Mouse (Mus musculus): ENCODE measurements around the gene Ccdc12. TPM values are rescaled to one million over a fixed set of nuclear protein-coding genes. Genes with fewer than 3 reads are reported as not detected.

The Ccdc12 gene
- total and polyA plus RNA-seq, 3 experiments: 85.2 to 104 (median 97.8) TPM

DNA sequence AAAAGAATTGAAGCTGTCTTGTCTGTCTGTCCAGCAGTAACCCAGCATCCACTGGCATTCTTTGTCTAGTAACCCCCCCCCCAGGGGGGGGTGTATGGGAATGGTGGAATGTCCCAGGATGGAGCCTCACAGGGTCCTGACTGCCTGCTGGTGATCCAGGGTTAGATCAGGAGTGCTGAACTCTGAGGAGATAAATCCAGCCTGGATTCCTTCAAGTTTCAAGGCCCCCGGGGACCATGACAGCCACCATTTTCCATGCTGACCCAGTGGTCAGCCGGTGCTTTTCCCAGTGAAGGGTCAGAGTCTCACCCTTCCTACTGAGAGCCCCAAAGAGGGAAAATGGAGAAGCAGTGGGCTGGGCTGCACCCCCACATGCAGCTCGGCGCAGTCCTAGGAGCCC lies 75.6 kb downstream of the Ccdc12 start:
- no peak overlapping the region for H3K4me3 ChIP-seq (replicated peaks in 1 of 3; ENCODE audit: low read depth in 2 of 3, low read length in 2 of 3, poor library complexity in 1 of 3)
- no peak overlapping the region for H3K9ac ChIP-seq (ENCODE audit: insufficient read depth, low read depth)
- no peaks in the 10 kb centered on the region for H3K79me2 ChIP-seq (replicated peaks; ENCODE audit: control insufficient read depth, extremely low read depth, insufficient read depth, poor library complexity, severe bottlenecking)
- in situ Hi-C loops (cut with MboI; ENCODE audit: low pct_ligation_motif_present, low pct_unique_long_range_greater_than_20kb, low sequenced_read_pairs): no loop called here
- no peak for TF ChIP-seq UBTF (IDR thresholded peaks at IDR 0.05; ENCODE audit: low read depth, low read length)
- TF ChIP-seq USF1 (IDR thresholded peaks at IDR 0.05; ENCODE audit: low read depth, low read length): no peak
- no peak for TF ChIP-seq NELFE (IDR thresholded peaks at IDR 0.05; ENCODE audit: low read depth, low read length)
- no peak for TF ChIP-seq MAZ (IDR thresholded peaks at IDR 0.05; ENCODE audit: low read depth, low read length)
- TF ChIP-seq ZKSCAN1 (IDR thresholded peaks at IDR 0.05; ENCODE audit: borderline replicate concordance, low read depth, low read length): no peak
- TF ChIP-seq USF2 (conservative IDR thresholded peaks at IDR 0.05; ENCODE audit: low read depth, low read length): no peak
- no peak for TF ChIP-seq MXI1 (IDR thresholded peaks at IDR 0.05; ENCODE audit: low read depth, low read length)
- no peak for TF ChIP-seq CTCF (conservative IDR thresholded peaks at IDR 0.05 in 1 of 2, IDR thresholded peaks at IDR 0.05 in 1 of 2; ENCODE audit: low read depth in 2 of 2, low read length in 2 of 2)
- no peak for TF ChIP-seq MAFK (IDR thresholded peaks at IDR 0.05; ENCODE audit: insufficient replicate concordance, low read length)
- no peak for TF ChIP-seq BHLHE40 (IDR thresholded peaks at IDR 0.05; ENCODE audit: low read depth, low read length)
- TF ChIP-seq POLR2A (IDR thresholded peaks at IDR 0.05; ENCODE audit: low read depth, low read length): no peak
- no peak for TF ChIP-seq IRF4 (IDR thresholded peaks at IDR 0.05; ENCODE audit: low read depth, low read length)
- no peak for TF ChIP-seq ZNF384 (IDR thresholded peaks at IDR 0.05; ENCODE audit: low read depth, low read length)
- no peak for TF ChIP-seq HCFC1 (IDR thresholded peaks at IDR 0.05; ENCODE audit: low read depth, low read length)
- no peak for TF ChIP-seq SIN3A (IDR thresholded peaks at IDR 0.05; ENCODE audit: low read length)
- no peak for TF ChIP-seq E2F4 (IDR thresholded peaks at IDR 0.05; ENCODE audit: insufficient replicate concordance, low read depth, low read length)
- no peak for TF ChIP-seq SMC3 (IDR thresholded peaks at IDR 0.05; ENCODE audit: low read depth, low read length)
- H3K4me1 ChIP-seq (ENCODE audit: control insufficient read depth in 1 of 2, insufficient read depth in 2 of 2): peaks cover 9 to 36% of the 10 kb centered on the region in 2 experiments
- no peak overlapping the region for H3K4me2 ChIP-seq (ENCODE audit: insufficient read depth, low read depth, poor library complexity, severe bottlenecking)
- no peak for DNase-seq (ENCODE audit: extremely low read depth)
- H3K9me3 ChIP-seq (replicated peaks; ENCODE audit: low read length): no peaks in the 10 kb centered on the region
- dilution Hi-C loops (cut with MboI; ENCODE audit: extremely low pct_ligation_motif_present, extremely low pct_unique_long_range_greater_than_20kb, low sequenced_read_pairs): no loop called here
- H3K36me3 ChIP-seq (replicated peaks in 1 of 2; ENCODE audit: control insufficient read depth in 1 of 2, insufficient read depth in 1 of 2, low read length in 1 of 2): peaks cover 0 to 2% of the 10 kb centered on the region in 2 experiments
- peaks cover 44% of the 10 kb centered on the region for H3K27me3 ChIP-seq (replicated peaks)
- H3K27ac ChIP-seq (ENCODE audit: insufficient read depth, low read depth): no peak overlapping the region

DNA sequence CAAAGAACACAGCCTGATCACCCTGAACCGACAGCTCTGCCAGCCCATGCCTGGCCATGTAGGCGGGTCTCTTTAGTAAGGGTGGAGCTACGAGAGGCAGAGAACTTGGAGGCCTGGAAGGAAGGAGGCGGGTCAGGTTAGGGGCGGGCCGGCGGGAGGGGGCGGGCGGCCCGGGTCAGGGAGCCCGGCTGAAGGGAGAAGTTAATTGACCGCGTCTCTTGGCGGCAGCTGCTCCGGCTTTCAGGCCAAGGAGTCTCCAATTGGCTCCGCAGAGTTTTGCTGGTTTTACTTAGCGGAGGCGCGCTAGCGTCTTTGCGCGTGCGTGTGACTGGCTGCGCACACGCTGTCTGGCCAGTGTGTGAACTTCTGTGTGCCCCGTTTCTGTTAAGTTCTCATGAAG lies 76.3 kb downstream of the Ccdc12 start:
- no peaks in the 10 kb centered on the region for H3K36me3 ChIP-seq (replicated peaks in 1 of 2; ENCODE audit: control insufficient read depth in 1 of 2, insufficient read depth in 1 of 2, low read length in 1 of 2)

More for the DNA sequence above, 76.3 kb downstream of the Ccdc12 start:
- peak overlapping the region; percentile 88 for H3K4me2 ChIP-seq (ENCODE audit: insufficient read depth, low read depth, poor library complexity, severe bottlenecking)
- H3K27me3 ChIP-seq (replicated peaks): peaks cover 47% of the 10 kb centered on the region
- H3K4me3 ChIP-seq (replicated peaks in 1 of 3; ENCODE audit: low read depth in 2 of 3, low read length in 2 of 3, poor library complexity in 1 of 3): peak overlapping the region; percentile 28 to 45 (median 39)
- no peaks in the 10 kb centered on the region for H3K79me2 ChIP-seq (replicated peaks; ENCODE audit: control insufficient read depth, extremely low read depth, insufficient read depth, poor library complexity, severe bottlenecking)
- H3K4me1 ChIP-seq (ENCODE audit: control insufficient read depth in 1 of 2, insufficient read depth in 2 of 2): peaks cover 8 to 32% of the 10 kb centered on the region in 2 experiments
- dilution Hi-C loops (cut with MboI; ENCODE audit: extremely low pct_ligation_motif_present, extremely low pct_unique_long_range_greater_than_20kb, low sequenced_read_pairs) (no loop called here), in situ Hi-C loops (cut with MboI; ENCODE audit: low pct_ligation_motif_present, low pct_unique_long_range_greater_than_20kb, low sequenced_read_pairs) (no loop called here)
- no peak overlapping the region for H3K27ac ChIP-seq (ENCODE audit: insufficient read depth, low read depth)
- no peaks in the 10 kb centered on the region for H3K9me3 ChIP-seq (replicated peaks; ENCODE audit: low read length)
- no peak for TF ChIP-seq USF2 (conservative IDR thresholded peaks at IDR 0.05; ENCODE audit: low read depth, low read length)
- no peak for TF ChIP-seq ELF1 (IDR thresholded peaks at IDR 0.05; ENCODE audit: low read depth, low read length)
- peak; percentile 84 for TF ChIP-seq NRF1 (IDR thresholded peaks at IDR 0.05; ENCODE audit: low read depth, low read length)
- TF ChIP-seq NELFE (IDR thresholded peaks at IDR 0.05; ENCODE audit: low read depth, low read length): peak; percentile 49; the same call in 1 of the 2 replicates
- peak; percentile 62 for TF ChIP-seq POLR2A (IDR thresholded peaks at IDR 0.05; ENCODE audit: low read depth, low read length)
- peak; percentile 83 for DNase-seq (ENCODE audit: extremely low read depth)
- H3K9ac ChIP-seq (ENCODE audit: insufficient read depth, low read depth): peak overlapping the region; percentile 12; the same call in 1 of the 2 replicates

All from CH12.LX (cell line).